Mouse (Mus musculus): ENCODE measurements around the gene Smim6. TPM values are rescaled to one million over a fixed set of nuclear protein-coding genes. Genes with fewer than 3 reads are reported as not detected.

Gene Smim6
- total and polyA plus RNA-seq, 3 experiments = 2.4 TPM; not detected in 2

GRCm38 (mm10) chr11:115898446-115898845 is 13.4 kb upstream of the Smim6 start:
- ATAC-seq (ENCODE audit: extremely low read depth, insufficient number of reproducible peaks, low FRiP score, poor library complexity, severe bottlenecking) (no peak), DNase-seq (ENCODE audit: low spot score) (no peak)
- no peaks in the 10 kb centered on the region for H3K9me3 ChIP-seq (replicated peaks)
- H3K4me3 ChIP-seq (ENCODE audit: low read depth, low read length) = peak overlapping the region; percentile 15; the same call in 1 of the 2 replicates
- H3K27me3 ChIP-seq (ENCODE audit: insufficient read depth, low read length) = no peaks in the 10 kb centered on the region
- H3K36me3 ChIP-seq (replicated peaks) = peaks cover 81% of the 10 kb centered on the region
- no peak for TF ChIP-seq GATA2 (IDR thresholded peaks at IDR 0.05; ENCODE audit: borderline replicate concordance, low read depth, low read length)
- no peak for TF ChIP-seq CTCF (IDR thresholded peaks at IDR 0.05; ENCODE audit: low read depth, low read length)
- no peak for TF ChIP-seq POLR2AphosphoS5 (IDR thresholded peaks at IDR 0.05; ENCODE audit: insufficient replicate concordance, low read depth, low read length)
- no peak for TF ChIP-seq TAL1 (conservative IDR thresholded peaks at IDR 0.05; ENCODE audit: low read depth, low read length)
- no peak for TF ChIP-seq GATA1 (IDR thresholded peaks at IDR 0.05; ENCODE audit: borderline replicate concordance, low read length)
- H3K4me1 ChIP-seq (ENCODE audit: insufficient read depth, low read depth, low read length) = peaks cover 63% of the 10 kb centered on the region

DNA sequence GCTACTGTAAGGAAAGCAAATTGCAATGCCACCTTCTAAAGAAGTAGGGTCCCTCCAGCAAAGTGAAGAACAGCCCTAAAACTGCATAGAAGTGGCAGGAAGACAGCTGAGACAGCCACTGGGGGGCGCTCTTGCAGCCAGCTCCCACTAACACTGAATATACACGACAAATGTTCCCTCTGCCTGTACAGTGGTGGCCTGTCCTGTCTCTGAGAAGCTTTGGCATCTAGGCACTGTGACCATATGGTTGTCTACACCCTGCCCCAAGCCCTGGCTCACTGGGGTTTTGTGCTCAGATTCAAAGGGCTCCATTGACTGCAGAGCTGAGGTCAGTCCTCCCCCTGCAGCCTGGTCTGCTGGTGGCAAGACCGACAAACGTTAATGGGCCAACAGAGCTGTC is 12.9 kb upstream of the Smim6 start:
- ATAC-seq (ENCODE audit: extremely low read depth, insufficient number of reproducible peaks, low FRiP score, poor library complexity, severe bottlenecking) (no peak), DNase-seq (ENCODE audit: low spot score) (peak; percentile 56)
- Histone ChIP-seq H3K4me3 (ENCODE audit: low read depth, low read length) (peak overlapping the region; percentile 39; the same call in 1 of the 2 replicates), H3K4me1 (ENCODE audit: insufficient read depth, low read depth, low read length) (peaks cover 67% of the 10 kb centered on the region), H3K27me3 (ENCODE audit: insufficient read depth, low read length) (no peaks in the 10 kb centered on the region), H3K36me3 (replicated peaks) (peaks cover 81% of the 10 kb centered on the region), H3K9me3 (replicated peaks) (no peaks in the 10 kb centered on the region)
- TF ChIP-seq POLR2AphosphoS5 (IDR thresholded peaks at IDR 0.05; ENCODE audit: insufficient replicate concordance, low read depth, low read length) = no peak
- TF ChIP-seq TAL1 (conservative IDR thresholded peaks at IDR 0.05; ENCODE audit: low read depth, low read length) = no peak
- peak; percentile 91 for TF ChIP-seq CTCF (IDR thresholded peaks at IDR 0.05; ENCODE audit: low read depth, low read length)
- TF ChIP-seq GATA1 (IDR thresholded peaks at IDR 0.05; ENCODE audit: borderline replicate concordance, low read length) = no peak
- no peak for TF ChIP-seq GATA2 (IDR thresholded peaks at IDR 0.05; ENCODE audit: borderline replicate concordance, low read depth, low read length)

DNA sequence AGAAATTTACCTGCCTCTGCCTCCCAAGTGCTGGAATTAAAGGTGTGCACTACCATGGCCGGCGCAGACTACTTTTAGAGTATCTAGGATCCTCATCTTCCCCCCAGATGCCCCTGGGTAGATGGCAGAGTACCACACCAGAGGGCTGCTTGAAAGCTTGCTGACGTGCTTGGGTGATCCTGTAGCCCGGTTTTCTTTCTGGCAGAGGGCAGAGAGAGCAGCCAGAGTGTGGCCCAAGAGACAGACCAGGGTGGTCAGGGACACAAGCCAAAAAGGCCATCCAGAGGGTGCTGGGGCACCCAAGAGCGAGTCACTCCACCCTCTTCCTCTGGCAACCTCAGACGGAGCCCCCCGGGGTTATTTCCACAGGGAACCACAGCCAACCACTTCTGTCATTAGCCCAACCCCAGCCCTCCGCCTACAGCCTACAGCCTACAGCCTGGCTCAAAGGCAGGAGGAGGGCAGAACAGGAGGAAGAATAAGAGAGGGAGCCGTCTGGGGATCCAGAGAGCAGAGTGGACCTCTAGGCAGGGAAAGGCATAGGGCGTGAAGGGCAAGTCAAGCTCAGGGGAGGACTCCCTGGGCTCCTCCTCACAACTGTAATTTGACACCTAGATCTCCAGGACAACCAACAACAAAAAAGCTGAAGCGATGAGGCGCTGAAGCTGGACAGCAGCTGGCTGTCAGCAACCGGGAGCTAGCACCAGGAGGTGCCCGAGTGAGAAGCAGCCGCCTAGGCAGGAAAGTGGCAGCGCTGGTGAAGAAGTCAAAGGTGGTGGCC is 12.1 kb upstream of the Smim6 start, which contains the start of gene Smim5:
Gene Smim5, plus strand, starts transcription at position 481 of the 781 bp plus-strand sequence.
- H3K27me3 ChIP-seq (ENCODE audit: insufficient read depth, low read length) = no peaks in the 10 kb centered on the region
- TF ChIP-seq GATA1 (IDR thresholded peaks at IDR 0.05; ENCODE audit: borderline replicate concordance, low read length) = no peak
- no peak for TF ChIP-seq CTCF (IDR thresholded peaks at IDR 0.05; ENCODE audit: low read depth, low read length)
- no peak for TF ChIP-seq GATA2 (IDR thresholded peaks at IDR 0.05; ENCODE audit: borderline replicate concordance, low read depth, low read length)
- TF ChIP-seq TAL1 (conservative IDR thresholded peaks at IDR 0.05; ENCODE audit: low read depth, low read length) = no peak
- no peak for TF ChIP-seq POLR2AphosphoS5 (IDR thresholded peaks at IDR 0.05; ENCODE audit: insufficient replicate concordance, low read depth, low read length)
- H3K4me3 ChIP-seq (ENCODE audit: low read depth, low read length) = peak within 1 kb of the TSS; percentile 76
- peaks cover 81% of the 10 kb centered on the region for H3K36me3 ChIP-seq (replicated peaks)
- H3K9me3 ChIP-seq (replicated peaks) = no peaks in the 10 kb centered on the region
- peaks cover 75% of the 10 kb centered on the region for H3K4me1 ChIP-seq (ENCODE audit: insufficient read depth, low read depth, low read length)
- DNase-seq (ENCODE audit: low spot score) = no peak
- ATAC-seq (ENCODE audit: extremely low read depth, insufficient number of reproducible peaks, low FRiP score, poor library complexity, severe bottlenecking) = peak; percentile 41

DNA sequence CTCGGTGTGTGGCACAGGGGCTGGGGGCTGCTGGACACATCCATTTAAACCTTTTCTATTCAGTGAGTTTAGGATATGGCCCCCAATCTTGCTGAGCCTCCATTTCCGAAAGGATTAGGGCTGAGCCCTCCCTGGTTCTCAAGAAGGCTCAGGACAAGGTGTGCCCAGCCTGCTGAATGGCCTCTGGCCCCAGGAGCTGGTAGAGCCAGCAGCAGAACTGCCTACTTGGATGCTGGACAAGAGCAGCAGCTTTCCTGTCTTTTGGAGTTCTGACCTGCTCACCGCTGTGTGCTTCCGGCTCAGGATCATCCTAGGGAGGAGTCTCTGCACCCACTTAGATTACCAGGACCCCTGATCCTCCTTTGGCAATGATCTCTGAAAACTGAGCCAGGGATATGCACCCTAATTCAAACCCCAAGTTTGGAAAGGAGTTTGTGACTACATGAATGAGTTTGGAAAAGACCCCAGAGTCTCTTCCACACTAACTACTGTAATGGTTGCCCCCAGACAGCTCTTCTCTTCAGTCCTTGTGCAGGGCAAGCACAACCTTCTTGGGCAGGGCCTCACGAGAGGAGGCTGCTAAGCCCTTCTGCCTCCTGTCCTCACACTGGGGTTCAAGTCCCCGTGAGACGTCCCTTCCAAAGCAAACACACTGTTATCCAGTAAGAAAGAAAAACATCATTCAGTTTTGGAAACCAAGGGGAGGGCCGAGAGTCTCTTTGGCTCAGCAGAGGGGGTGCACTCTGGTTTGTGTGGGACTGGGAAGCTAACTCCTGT is 11.1 kb upstream of the Smim6 start:
- ATAC-seq (ENCODE audit: extremely low read depth, insufficient number of reproducible peaks, low FRiP score, poor library complexity, severe bottlenecking) (no peak), DNase-seq (ENCODE audit: low spot score) (no peak)
- Histone ChIP-seq H3K9me3 (replicated peaks) (no peaks in the 10 kb centered on the region), H3K36me3 (replicated peaks) (peaks cover 81% of the 10 kb centered on the region), H3K4me1 (ENCODE audit: insufficient read depth, low read depth, low read length) (peaks cover 78% of the 10 kb centered on the region), H3K27me3 (ENCODE audit: insufficient read depth, low read length) (no peaks in the 10 kb centered on the region), H3K4me3 (ENCODE audit: low read depth, low read length) (peak overlapping the region; percentile 76)
- no peak for TF ChIP-seq CTCF (IDR thresholded peaks at IDR 0.05; ENCODE audit: low read depth, low read length)
- no peak for TF ChIP-seq POLR2AphosphoS5 (IDR thresholded peaks at IDR 0.05; ENCODE audit: insufficient replicate concordance, low read depth, low read length)
- TF ChIP-seq GATA2 (IDR thresholded peaks at IDR 0.05; ENCODE audit: borderline replicate concordance, low read depth, low read length) = no peak
- no peak for TF ChIP-seq TAL1 (conservative IDR thresholded peaks at IDR 0.05; ENCODE audit: low read depth, low read length)
- no peak for TF ChIP-seq GATA1 (IDR thresholded peaks at IDR 0.05; ENCODE audit: borderline replicate concordance, low read length)

- H3K36me3 ChIP-seq (replicated peaks) = peaks cover 81% of the 10 kb centered on the region
- DNase-seq (ENCODE audit: low spot score) = peak; percentile 72
- peak overlapping the region; percentile 76 for H3K4me3 ChIP-seq (ENCODE audit: low read depth, low read length)
- H3K4me1 ChIP-seq (ENCODE audit: insufficient read depth, low read depth, low read length) = peaks cover 86% of the 10 kb centered on the region
- H3K27me3 ChIP-seq (ENCODE audit: insufficient read depth, low read length) = no peaks in the 10 kb centered on the region
- no peak for TF ChIP-seq GATA1 (IDR thresholded peaks at IDR 0.05; ENCODE audit: borderline replicate concordance, low read length)
- peak; percentile 93 for TF ChIP-seq TAL1 (conservative IDR thresholded peaks at IDR 0.05; ENCODE audit: low read depth, low read length)
- H3K9me3 ChIP-seq (replicated peaks) = no peaks in the 10 kb centered on the region
- ATAC-seq (ENCODE audit: extremely low read depth, insufficient number of reproducible peaks, low FRiP score, poor library complexity, severe bottlenecking) = peak; percentile 60
Measured at GRCm38 (mm10) chr11:115901338-115902161, 10.3 kb upstream of the Smim6 start.

Measured in G1E (cell line).